Mouse (Mus musculus): ENCODE results near the gene Gm4201.
"Not testable (repeated sequence)": the region's sequence is repeated elsewhere in the genome, so short reads cannot be mapped to it uniquely, and the experiment has no call there.

Gene Gm4201

GRCm38 (mm10) chr7:22565243-22565642 lies at the start of gene Gm4201:
Gene Gm4201, minus strand, starts transcription at chr7:22565343.
- DNase-seq: not testable (repeated sequence)

GRCm38 (mm10) chr7:22588027-22588426 lies 22.9 kb upstream of the Gm4201 start, which contains the start of gene Gm4565:
Gene Gm4565, minus strand, starts transcription at chr7:22588127.
- not testable (repeated sequence) for DNase-seq

- not testable (repeated sequence) for DNase-seq
Measured at GRCm38 (mm10) chr7:22534787-22535186, 30.4 kb downstream of the Gm4201 start, which contains the start of gene Gm8677. Gene Gm8677, minus strand, starts transcription at chr7:22534887.

GRCm38 (mm10) chr7:22522667-22523066 lies 42.5 kb downstream of the Gm4201 start, which contains the start of gene Vmn1r152:
Gene Vmn1r152, plus strand, starts transcription at chr7:22522967.
- DNase-seq: not testable (repeated sequence)

Data from cerebellum, adult 11 months (tissue).